Mouse (Mus musculus) cerebellum, adult 2 months (tissue): Measurements from ENCODE around the gene Bcr.

Source experiments
- CTCF ChIP-seq: fragments of 200-500 bp; IDR thresholded peaks from 2 replicates; pipeline ENCODE4 v1.5.1; 2011; ENCODE audit warnings: low read depth, mild to moderate bottlenecking, control low read depth, low read length, moderate library complexity, borderline replicate concordance; ENCODE audit not compliant: insufficient read depth
- POLR2A ChIP-seq: fragments of 200-500 bp; IDR thresholded peaks from 2 replicates; pipeline ENCODE4 v1.6.1; 2011; ENCODE audit warnings: low read length, control low read depth, borderline replicate concordance; ENCODE audit not compliant: insufficient read depth

DNA sequence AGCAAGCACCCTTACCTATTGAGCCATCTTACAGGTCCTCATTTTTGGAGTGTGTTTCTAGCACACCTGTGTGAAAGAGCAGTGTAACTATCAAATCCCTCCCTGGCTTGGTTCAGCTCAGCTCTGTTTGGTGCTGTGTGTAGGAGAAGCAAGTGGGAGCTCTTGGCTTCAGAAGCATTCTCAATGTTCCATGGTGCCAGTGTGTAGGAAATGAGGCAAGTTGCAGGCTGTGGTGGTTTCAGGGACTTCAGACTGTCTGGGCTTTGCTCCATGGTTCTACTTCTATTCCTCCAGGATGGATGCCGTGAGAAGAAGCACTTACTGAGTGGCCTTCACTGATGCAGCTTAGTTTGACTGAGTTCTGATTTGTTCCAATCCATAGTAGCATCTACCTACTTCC, 137.4 kb downstream of the Bcr start:
- no peak for TF ChIP-seq POLR2A
- no peak for TF ChIP-seq CTCF
